Mouse (Mus musculus): ENCODE data around the gene Smcr8.

DNA sequence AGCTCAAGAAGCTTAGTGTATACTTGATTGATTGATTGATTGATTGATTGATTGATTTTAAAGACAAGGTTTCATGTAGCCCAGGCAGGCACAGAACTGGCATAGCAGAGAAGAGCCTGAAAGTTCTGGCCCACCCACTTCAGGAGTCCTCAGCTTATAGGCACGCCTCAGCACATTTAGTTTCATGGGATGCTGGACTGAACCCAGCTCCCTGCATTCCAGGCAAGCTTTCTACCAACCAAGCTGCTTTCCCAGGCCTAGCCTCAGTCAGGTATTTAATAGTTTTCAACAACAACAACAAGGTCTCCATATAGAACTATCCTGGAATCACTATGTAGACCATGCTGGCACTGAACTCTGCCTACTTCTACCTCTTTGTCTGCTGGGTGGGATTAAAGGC is 32.2 kb downstream of the Smcr8 start:
- TF ChIP-seq CTCF (IDR thresholded peaks at IDR 0.05; ENCODE audit: borderline replicate concordance, extremely low read depth, insufficient read depth, insufficient read length), result no peak
- no peak for TF ChIP-seq POLR2A (IDR thresholded peaks at IDR 0.05; ENCODE audit: borderline replicate concordance, extremely low read depth, insufficient read depth, insufficient read length, poor library complexity, severe bottlenecking)

Measured in brain, embryonic 14.5 days (tissue).